Mouse (Mus musculus) megakaryocyte, adult 5-6 weeks (primary cell): Measurements from ENCODE around the gene Ube2g2. TPM values are rescaled to one million over a fixed set of nuclear protein-coding genes. Genes with fewer than 3 reads are reported as not detected.
"Not testable (repeated sequence)": the region's sequence is repeated elsewhere in the genome, so short reads cannot be mapped to it uniquely, and the experiment has no call there.

ENCODE experiments used
- ATAC-seq: 2 replicates; pipeline ENCODE4 v1.8.0; 2016; ENCODE audit warnings: mild to moderate bottlenecking, inconsistent platforms; ENCODE audit not compliant: poor library complexity, severe bottlenecking
- total RNA-seq, 2 experiments: library from RNA; stranded (forward) in 1 of 2; stranded (reverse) in 1 of 2; fragments of 153-499, 151-499 nt in 1 of 2; fragments of 221-1000, 200-1000 nt in 1 of 2; gene quantifications; 2 replicates each; pipeline versions ENCODE4 v1.2.3 to v1.2.4; 2015 to 2017

The Ube2g2 gene
- total RNA-seq, 2 experiments from 2014 or later: 15.3 to 27.4 TPM

DNA sequence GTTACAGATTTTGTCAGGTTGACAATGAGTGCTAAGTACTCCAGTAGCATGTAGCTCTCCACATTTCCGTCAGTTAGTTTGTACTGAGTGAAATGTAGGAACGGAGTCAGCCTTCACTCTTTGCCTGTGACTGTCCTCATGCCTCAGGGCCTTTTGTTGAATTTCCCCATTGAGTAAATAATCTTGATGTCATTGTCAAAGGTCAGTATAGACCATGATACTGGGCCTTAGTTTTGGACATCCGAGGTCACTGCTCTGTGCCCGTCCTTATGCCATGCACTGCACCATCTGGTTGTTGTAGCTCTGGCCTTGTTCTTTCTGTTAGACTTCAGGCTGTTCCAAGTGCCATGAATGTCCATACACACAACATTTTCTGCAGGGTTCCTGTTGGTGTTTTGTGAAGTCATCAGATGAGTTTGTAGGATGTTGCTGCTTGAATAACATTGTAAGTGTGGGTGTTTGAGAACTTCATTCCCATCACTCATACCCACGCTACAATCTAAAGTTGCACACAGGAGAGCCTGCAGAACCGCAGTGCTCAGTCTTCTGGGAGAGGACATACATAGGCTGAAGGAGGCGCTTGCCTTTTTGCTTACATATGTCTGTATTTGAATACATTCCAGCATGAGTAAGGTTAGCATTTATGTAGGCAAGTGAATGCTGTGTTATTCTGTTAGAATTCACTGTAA lies 14.3 kb downstream of the Ube2g2 start:
- no peak for ATAC-seq

DNA sequence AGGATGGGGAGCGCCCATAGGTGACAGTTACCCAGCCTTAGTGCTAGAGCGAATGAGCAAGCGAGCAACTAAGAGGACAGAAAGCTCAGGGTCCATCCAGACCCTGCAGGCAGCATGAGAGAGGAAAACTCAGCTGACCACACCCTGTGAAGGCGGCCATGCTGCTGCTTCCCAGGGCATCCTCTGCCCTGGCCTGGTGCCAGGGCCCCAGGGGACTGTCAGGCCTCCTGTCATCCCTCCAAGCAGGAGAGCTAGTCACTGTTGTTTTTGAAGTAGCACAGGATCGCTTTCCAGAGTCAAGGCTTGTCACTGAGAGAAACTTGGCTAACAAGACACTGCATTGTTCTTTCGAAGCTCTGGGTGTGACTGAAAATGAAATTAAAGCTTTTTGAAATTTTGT lies 16.9 kb downstream of the Ube2g2 start:
- no peak for ATAC-seq

DNA sequence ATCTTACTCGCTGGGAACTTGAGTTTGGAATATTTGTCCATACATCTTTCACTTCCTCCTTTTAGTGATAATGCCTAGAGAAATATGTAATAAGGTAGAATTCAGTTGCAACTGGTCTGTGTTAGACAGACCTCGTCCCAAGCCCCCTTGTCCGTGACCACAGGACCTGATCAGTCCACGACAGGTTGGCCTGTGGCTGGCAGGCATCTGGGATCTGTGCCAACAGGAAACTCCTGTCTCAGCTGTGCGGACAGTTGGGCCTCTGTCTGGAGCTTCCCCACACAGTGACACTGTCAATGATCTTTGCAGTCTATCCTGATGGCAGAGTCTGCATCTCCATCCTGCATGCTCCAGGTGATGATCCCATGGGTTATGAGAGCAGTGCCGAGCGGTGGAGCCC lies 21.1 kb downstream of the Ube2g2 start:
- no peak for ATAC-seq

DNA sequence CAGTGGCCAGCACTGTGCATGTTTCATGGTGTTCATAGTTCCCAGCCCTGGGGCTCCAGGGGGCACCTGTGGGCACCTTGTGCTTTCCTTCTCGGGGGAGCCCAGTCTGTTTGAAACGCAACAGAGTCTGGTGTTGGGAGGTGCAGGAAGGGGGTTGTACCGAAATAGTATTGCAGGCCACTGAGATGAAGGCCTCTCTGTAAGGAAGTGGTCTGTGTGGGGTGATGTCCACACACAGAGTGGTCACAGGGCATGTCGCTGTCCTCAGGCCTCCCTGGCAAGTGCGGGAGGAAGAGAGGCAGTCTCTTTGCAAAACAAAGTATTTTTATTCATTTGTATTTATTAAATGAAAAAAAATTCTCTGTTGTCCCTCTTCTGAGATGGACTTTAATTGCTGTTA lies 23.5 kb downstream of the Ube2g2 start:
- peak; percentile 91 for ATAC-seq

DNA sequence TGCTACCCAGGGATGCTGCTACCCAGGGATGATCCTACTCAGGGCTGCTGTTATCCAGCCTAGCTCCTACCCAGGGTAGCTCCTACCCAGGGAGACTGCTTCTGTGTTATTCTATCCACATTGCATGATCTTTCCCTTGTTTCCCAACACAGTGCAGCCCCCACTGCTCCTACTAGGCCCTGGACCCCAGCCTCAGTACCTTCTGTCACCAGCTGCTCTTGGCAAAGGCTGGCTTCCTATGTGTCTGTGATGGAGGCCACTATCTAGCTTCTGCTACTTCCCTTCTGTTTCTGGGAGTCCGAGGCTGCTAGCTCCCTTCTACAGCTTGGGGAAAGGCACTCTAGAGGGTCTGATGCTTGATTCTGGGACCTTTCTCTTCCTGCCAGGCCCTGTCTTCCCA lies 25.4 kb downstream of the Ube2g2 start:
- no peak for ATAC-seq

DNA sequence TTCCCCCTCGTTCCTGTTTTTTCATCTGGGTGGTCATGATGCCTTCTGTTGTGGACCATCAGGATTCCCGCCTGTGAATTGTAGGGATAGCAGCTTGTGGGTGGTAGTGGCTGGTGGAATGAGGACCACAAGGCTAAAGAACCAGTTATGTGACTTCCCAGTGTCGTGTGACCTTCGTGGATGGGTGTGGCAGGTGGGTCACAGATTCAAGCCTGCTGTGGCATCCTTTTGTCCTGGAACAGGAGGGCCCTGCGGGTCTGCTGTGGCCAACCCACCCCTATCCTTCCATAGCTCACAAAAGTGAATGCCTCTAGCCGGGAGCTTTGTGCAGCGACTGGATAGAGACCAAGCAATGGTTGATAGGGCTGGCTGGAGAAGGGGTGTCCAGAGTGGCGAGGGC lies 25.8 kb downstream of the Ube2g2 start:
- ATAC-seq: no peak

DNA sequence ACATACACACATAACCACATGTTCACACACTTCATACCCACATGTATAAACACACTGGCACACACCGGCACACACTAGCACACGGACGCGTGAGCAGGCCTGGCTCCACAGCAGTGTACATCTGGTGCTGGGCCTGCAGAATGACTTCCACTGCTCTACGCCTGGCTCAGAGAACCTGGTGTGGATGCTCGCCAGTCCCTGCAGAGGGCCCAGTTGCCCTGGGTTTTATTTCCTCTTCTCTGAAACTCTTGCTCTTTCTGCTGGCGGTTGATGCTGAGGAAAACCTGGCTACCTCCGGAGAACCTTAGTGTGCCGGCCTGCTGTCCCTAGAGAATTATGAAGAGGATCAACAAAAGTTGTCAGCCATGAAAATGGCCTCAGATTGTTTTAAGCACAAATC lies 30.0 kb downstream of the Ube2g2 start:
- no peak for ATAC-seq

DNA sequence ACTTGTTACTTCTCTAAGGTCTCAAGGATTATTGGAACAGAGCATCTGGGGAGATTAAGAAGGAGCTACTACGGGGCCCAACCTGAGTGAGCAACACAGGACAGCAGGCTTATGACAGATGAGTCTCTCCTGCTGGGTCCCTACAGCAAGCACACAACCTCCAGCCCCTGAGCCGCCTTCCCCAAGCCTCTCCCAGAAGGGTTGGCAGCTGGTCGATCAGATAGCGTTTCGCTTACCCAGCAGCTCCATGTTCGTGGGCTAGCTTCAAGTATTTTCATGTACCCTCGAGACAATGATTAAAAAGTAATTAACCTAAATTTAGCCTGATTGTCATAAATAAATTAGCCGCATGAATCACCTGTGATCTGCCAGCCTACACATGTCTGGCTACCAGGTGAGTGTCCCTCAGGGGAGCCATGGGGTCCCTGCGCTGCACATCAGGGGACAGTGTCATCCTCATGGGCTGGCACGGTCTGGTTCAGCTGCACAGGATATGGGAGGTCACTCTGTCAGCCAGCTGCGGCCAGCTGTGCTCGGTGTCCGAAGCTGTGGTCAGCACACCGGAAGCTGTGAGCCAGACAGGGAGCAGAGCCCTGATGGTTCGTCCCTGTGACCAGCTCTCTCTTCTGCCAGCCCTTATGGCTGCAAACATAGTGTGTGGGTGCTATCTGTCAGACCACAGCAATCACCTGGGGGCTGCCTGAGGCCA lies 36.4 kb downstream of the Ube2g2 start:
- no peak for ATAC-seq

DNA sequence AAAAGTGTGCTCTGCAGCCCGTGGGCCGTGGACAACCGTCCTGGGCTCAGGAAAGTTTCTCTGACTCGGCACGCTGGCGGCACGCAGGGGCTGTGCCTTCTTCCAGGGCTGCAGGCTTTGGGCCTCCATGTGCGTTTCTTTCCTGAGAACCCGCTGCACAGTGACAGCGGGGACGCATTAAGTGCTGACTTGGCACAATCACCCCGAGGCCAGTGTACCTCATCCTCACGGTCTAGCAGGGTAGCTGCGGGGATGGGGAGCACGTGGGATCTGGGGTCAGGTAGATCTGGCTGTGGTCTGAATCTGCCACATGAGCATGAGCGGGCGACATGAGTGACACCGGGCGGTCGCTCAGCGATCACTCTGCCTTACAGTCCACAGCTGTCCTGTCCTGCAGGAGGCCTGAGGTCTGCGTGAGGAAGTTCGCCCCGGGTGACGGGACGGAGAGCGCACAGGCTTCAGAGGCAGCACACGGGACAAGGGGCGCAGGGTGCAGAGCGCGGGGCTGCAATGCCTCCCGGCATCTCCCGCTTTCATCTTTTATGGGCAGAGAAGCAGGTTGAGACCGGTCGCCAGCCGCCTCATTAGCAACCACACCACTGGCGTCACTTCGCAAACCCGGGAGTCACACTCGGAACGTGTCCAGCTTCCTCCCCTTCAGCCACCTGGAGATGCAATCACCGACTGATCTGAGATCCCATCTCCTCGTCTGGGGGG lies 42.0 kb downstream of the Ube2g2 start:
- no peak for ATAC-seq

DNA sequence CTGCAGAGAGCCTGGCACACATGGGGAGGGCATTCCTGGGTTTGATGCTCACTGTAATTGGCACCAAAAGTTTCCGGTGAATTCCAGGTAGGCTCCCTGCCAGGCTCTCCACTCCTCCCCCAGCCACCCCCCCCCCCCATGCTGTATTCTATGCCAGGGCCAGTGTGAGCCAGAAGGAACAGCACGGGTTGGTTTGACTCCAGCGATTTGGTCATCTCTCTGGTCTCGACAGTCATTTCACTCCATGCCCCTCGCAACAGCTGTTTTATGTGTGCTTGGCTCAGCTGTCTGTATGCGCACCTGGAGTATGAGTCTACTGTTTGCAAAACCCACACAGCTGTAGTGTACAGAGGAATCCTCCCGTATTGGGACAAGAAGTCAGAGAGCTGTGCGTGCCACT lies 44.3 kb downstream of the Ube2g2 start:
- no peak for ATAC-seq

DNA sequence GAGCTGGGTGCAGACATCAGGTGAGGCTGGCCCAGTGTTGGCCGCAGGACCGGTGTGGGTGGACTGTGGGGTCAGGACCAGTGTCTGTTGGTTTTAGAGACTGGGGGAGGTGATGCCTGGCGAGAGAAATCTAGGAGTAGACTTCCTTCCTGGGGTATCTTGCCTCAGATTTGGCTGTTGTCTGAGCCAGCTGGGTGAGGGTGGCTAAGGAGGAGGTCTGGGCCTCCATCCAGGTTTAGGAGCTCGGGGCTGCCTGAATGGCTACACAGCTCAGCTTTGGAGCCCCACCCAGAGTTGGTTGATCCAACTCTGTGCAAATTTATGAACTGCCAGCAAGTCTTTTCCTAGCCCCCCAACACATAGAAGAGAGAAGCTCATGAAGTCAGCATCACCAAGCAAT lies 45.3 kb downstream of the Ube2g2 start:
- no peak for ATAC-seq

DNA sequence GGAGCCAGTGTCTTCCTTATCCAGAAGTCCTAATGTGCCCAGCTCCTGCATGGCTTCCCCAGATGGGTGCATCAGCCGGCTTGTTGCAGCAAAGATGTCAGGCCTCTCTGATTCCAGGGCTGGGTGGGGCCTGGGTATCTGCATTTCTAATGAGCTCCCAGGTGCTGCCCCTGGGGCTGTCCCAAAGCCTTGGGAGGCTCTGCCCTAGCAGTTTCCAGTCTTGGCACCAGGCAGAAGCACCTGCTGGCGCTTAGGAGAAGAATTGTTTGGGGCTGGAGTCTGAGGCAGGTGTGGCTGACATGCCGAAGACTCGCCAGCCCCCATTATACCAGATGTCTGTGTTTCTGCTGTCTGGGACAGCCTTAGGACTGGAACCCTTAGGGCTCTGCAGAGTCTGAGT lies 48.6 kb downstream of the Ube2g2 start:
- ATAC-seq: no peak

DNA sequence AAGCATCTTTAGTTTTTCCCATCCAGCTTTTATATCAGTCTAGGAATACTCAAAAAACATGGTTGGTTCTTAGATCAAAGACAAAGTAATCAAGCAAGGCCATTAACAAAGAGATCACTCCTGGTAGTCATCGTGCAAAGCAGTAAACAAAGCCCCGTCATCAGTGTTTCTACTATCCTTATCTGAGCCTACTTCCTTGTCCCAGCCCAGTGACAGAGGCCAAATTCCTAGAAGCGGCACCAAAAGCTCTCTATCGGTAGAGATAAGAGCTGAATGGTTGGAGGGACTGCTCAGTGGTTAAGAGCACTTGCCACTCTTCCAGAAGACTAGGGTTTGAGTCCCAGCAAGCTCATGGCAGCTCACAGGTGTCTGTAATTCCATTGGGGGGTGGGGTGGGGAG lies 49.4 kb downstream of the Ube2g2 start:
- ATAC-seq: no peak

DNA sequence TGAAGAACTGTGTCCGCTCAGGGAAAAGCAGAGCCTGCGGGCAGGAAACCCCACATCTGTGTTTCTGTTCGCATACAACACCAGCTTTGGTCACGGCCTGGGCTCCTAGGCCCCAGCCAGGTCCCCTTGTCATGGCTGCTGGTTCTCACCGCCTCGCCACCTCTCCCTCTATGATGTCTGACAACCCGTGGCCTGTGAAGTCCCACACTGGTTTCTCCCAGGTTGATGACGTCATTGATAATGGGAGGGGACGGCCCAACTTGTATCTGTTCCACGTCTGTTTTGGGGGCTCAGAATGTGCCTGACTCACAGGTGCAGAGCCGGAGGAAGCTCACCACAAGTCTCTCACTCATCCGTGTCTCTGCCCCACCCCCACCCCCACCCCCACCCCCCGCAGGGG lies 51.7 kb downstream of the Ube2g2 start:
- no peak for ATAC-seq

DNA sequence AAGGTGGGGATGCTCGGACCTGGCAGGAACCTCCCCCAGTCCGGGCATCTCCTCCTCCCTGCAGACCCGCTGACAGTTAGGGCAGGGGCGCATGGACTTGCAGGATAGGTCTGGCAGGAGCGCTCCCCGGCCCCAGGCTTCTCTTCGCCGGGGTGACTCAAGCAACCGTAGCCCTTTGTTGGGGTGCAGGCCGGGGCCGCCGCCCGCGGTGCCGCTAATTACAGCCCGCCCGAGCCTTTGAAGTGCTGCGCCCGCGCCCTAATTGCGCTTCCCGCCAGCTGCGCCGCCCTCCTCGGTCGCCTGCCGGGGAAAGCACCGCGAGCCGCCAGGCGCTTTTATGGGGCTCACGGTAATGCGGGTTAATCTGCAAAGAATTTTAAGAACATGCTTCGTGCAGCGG lies 55.5 kb downstream of the Ube2g2 start:
- ATAC-seq: no peak

DNA sequence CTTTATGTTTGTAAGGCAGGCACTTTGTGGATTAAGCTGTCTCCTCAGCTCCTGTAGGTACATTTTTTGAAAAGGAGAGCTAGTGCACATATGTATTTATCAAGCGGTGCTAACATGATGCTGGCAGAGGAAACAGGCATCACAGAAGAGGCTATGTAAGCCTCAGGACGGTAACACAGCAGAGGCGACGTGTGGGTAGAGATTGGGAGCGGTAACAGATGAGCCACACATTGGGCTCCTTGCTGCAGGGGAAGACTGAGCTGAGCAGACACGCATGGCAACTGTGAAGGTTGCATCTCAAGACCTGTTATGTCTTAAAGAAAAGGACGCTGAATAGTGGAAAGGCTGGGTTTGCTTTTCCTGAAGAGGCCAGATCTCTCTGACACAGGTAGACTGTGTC lies 60.9 kb downstream of the Ube2g2 start:
- ATAC-seq: no peak

DNA sequence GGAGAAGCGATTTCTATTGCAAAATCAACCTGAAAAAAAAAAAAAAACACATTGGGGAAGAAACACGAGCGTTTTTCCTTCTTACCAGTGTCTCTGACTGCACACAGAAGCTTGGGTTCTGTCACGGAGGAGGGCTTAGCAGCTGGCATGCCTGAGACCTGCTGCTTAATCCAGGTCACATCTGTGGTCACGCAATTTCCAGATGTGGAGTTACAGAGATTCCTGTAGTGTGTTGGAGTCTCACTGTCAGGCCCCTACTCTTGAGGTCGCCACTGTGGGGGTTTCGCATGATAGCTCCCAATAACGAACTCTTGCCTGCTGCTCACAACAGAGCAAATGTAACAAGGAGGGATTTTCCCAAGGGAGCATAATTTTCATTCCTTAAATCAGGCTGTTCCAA lies 62.1 kb downstream of the Ube2g2 start:
- ATAC-seq: no peak

DNA sequence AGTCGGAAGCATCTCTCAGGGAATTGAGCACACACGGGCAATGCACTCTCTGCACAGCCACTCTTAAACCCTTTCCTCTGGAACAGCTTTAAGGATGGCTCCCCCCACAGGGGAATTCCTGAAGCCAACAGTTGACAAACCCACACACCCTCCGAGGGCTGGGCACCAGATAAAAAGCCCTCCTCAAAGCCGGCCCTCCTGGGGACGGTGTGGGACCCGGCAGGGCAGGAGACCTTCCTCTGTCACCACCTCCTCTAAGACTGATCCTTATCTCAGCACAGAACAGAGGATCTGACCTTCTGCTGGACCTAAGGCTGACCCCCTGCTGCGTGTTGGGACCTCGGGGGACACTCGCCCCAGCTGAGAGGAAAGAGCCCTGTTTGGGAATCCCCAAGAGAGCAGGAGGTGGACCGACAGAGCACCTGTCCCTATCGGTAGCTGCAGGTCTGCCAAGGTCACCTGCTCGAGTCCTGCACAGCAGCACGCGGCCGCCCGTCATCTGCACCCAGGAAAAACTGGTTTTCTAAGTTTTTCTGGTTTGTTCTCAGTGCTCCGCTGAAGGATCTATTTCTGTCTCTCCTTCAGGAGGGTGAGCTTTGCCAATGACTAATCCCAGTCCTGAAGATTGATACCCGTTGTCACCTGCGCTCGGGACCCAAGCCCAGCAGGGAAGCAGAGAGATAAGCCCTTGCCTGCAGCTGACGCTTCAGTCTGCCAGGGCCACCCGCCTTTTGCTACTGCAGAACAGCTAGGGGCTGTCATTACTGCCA lies 64.0 kb downstream of the Ube2g2 start, which contains the start of gene Tspear:
Tspear (plus strand) TSS at position 675 of the 770 bp plus-strand sequence.
- no peak for ATAC-seq

DNA sequence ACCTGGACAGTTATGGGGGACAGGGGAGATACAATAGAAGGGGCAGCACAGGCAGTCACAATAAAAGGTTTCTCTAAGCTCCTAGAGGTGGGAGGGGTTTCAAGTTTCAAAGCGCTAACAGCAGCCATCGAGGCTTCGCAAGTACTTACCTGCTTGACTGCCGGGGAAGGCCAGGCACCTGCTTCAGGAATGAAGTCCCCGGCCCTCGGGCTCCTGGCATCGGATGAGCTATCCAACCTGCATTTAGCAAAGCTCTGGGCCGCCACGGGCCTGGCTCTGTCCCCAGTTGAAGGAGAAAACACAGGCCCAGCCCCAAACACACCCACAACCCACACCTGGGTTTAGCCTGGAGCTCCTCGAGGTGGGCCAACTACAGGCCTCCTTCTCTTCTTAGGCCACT lies 64.9 kb downstream of the Ube2g2 start:
- ATAC-seq: no peak

DNA sequence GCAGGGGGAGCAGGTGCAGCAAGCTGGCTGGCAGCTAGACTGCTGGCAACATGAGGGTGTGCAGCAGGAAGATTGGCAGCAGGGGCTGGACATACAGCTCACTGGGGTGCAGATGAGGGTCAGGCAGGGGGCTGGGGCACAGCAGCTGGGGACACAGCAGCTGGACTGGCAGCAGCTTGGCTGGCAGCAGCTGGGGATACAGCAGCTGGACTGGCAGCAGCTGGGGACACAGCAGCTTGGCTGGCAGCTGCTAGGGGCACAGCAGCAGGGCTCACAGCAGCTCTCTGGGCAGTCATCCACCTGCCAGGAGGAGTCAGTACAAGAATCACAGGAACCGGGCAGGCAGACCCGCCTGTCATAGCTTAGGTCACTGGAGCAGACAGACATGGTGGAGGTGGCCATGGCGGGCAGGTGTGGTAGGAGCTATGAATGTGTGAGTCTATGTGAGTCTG lies 68.3 kb downstream of the Ube2g2 start, which contains the start of gene Gm19402:
Gm19402 (minus strand) TSS at position 402 of the 452 bp plus-strand sequence.
- ATAC-seq: not testable (repeated sequence)
